Mouse (Mus musculus) hematopoietic stem cell, adult 5-6 weeks (primary cell): Measurements from ENCODE around the gene Arhgap31. TPM values are rescaled to one million over a fixed set of nuclear protein-coding genes. Genes with fewer than 3 reads are reported as not detected.
A peak's percentile ranks its signal among the peaks of the same experiment; 100 is the strongest.

Source experiments
- ATAC-seq, 2 experiments: fragments of 125-278 bp in 1 of 2; replicated peaks in 1 of 2; 2 replicates each; pipeline ENCODE4 v1.8.0; 2016 to 2017; ENCODE audit warnings: inconsistent platforms in 2 of 2, mild to moderate bottlenecking in 2 of 2, moderate number of reproducible peaks in 2 of 2, low read depth in 1 of 2, moderate TSS enrichment in 1 of 2; ENCODE audit not compliant: low FRiP score in 2 of 2, poor library complexity in 2 of 2, severe bottlenecking in 2 of 2, insufficient read depth in 1 of 2, low TSS enrichment in 1 of 2
- total RNA-seq: library from RNA; stranded (forward); fragments of 172-1452, 232-1000 nt; gene quantifications from 2 replicates; pipeline ENCODE4 v1.2.3, GENCODE M21; 2017

Gene Arhgap31
- total RNA-seq, 1 experiment from 2014 or later: 5.4 TPM

DNA sequence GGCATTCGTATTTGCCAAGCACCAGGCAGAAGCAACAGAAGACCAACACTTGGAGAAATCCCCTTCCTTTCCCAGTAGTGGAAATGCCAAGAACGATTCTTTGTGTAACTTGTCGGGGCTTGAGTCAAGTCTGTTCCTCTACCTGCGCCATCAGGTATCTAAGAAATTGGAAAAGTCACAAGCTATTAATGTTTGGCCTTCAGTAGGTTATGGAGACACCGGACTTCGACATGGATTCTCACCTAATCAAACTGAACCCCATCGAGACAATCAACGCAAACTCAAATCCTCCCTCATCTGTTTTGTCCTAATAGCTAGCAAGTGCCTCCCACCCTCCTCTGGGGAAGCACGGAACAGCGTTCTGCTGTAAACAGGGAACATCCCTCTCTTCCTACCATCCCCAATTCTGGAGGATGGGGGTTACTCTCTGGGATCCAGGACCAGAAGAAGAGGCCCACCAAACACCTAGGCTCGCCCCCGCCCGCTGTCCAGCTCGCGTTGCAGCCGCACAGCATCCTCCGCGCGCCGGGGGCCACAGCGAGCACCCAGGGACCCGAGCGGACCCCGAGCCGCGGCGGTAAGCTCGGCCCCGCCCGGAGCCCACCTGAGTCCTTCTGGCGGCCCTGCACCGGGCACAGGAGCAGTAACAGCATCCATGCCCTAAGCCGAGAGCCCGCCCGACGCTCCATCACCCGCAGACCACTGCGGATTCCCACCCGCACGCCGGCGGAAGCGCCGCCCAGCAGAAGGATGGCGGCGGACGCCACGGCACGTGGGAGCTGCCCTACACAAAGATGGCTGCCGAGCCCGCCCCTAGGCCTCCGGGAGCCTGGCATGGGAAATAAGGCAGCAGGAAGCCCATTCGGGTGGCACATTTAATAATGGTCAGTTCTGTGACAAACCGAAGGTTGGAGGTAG is 163.3 kb downstream of the Arhgap31 start, which contains the start of gene Poglut1:
Gene Poglut1, minus strand, starts transcription at position 780 of the 918 bp plus-strand sequence.
- ATAC-seq: peak; percentile 89 to 93

Other genes starting within 250 kb of the Arhgap31 start
- 35.4 and 35.7 TPM in 2 replicates for gene Timmdc1, start 190.6 kb downstream of the Arhgap31 start, total RNA-seq
- gene Poglut1, start 163.0 kb downstream of the Arhgap31 start, total RNA-seq: 17.8 and 19.9 TPM in 2 replicates
- gene Tmem39a, start 154.6 kb downstream of the Arhgap31 start, total RNA-seq: 44.7 and 76.6 TPM in 2 replicates
- gene B4galt4, start 29.0 kb upstream of the Arhgap31 start, total RNA-seq: 29.8 and 37.3 TPM in 2 replicates
- not detected in 2 replicates for gene Upk1b, start 87.1 kb upstream of the Arhgap31 start, total RNA-seq
- not detected in 2 replicates for gene 4930435E12Rik, start 115.5 kb upstream of the Arhgap31 start, total RNA-seq
- gene Igsf11, start 179.4 kb upstream of the Arhgap31 start, total RNA-seq: 0.10 TPM in 1 of 2 replicates, not detected in the other